Mouse (Mus musculus): Measurements from ENCODE around the gene Ccdc73. TPM values are rescaled to one million over a fixed set of nuclear protein-coding genes. Genes with fewer than 3 reads are reported as not detected.
"Not testable (repeated sequence)": the region's sequence is repeated elsewhere in the genome, so short reads cannot be mapped to it uniquely, and the experiment has no call there.

The Ccdc73 gene
- 4.7 and 7.9 TPM in 2 replicates for polyA plus RNA-seq (2014; fragmentation: Nextera tagmentation; extraction: Ambion mirVana)

GRCm38 (mm10) chr2:104867282-104867855, at the start of gene Ccdc73:
Ccdc73 (plus strand) TSS chr2:104867805.
- H3K27ac ChIP-seq (ENCODE audit: low read depth, low read length) = no peak within 1 kb of the TSS
- WGBS (ENCODE audit: insufficient replicate concordance) = 75% methylated on average over 13 of the region's 13 CpGs
- no peaks in the 10 kb centered on the region for H3K36me3 ChIP-seq (ENCODE audit: control insufficient read depth, insufficient read depth, low read length)
- H3K4me1 ChIP-seq (ENCODE audit: control insufficient read depth, insufficient read depth, low read length) = no peaks in the 10 kb centered on the region
- no peaks in the 10 kb centered on the region for H3K27me3 ChIP-seq (ENCODE audit: control insufficient read depth, insufficient read depth, low read length)
- no peak for ATAC-seq (replicated peaks; ENCODE audit: insufficient number of reproducible peaks, low FRiP score, low TSS enrichment)
- H3K4me3 ChIP-seq (ENCODE audit: low read depth, low read length) = no peak within 1 kb of the TSS
- no peak within 1 kb of the TSS for H3K9ac ChIP-seq (ENCODE audit: low read depth, low read length)
- peaks cover 5% of the 10 kb centered on the region; the same call in 1 of the 2 replicates for H3K9me3 ChIP-seq (replicated peaks; ENCODE audit: control insufficient read depth, low read length)
- no peak within 1 kb of the TSS for H3K4me2 ChIP-seq

- H3K4me2 ChIP-seq; H3K9ac ChIP-seq (ENCODE audit: low read depth, low read length); H3K4me1 ChIP-seq (ENCODE audit: control insufficient read depth, insufficient read depth, low read length); H3K4me3 ChIP-seq (ENCODE audit: low read depth, low read length); H3K9me3 ChIP-seq (replicated peaks; ENCODE audit: control insufficient read depth, low read length); H3K27me3 ChIP-seq (ENCODE audit: control insufficient read depth, insufficient read depth, low read length); H3K36me3 ChIP-seq (ENCODE audit: control insufficient read depth, insufficient read depth, low read length); ATAC-seq (replicated peaks; ENCODE audit: insufficient number of reproducible peaks, low FRiP score, low TSS enrichment); H3K27ac ChIP-seq (ENCODE audit: low read depth, low read length): not testable (repeated sequence)
- WGBS (ENCODE audit: insufficient replicate concordance) = 83% methylated on average over 3 of the region's 3 CpGs
Observed at GRCm38 (mm10) chr2:104818763-104819162, 48.8 kb upstream of the Ccdc73 start.

DNA sequence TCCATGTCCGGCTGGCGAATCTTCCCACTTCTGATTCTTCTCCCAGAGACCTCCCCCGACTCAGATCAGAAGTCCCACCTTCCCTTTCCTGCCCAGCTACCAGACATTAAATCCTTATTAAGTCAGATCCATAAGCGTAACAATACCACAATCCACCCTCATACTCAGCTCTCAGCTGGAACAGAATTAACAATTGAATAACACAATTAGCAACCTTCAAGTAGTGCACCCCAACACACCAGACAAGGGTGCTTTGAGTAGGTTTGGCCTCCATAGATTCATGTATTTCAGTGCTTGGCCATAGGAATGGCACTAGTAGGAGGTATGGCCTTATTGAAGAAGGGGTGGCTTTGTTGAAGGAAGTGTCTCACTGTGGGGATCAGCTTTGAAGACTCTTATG, 41.4 kb upstream of the Ccdc73 start:
- ATAC-seq (replicated peaks; ENCODE audit: insufficient number of reproducible peaks, low FRiP score, low TSS enrichment) = no peak
- Histone ChIP-seq H3K4me3 (ENCODE audit: low read depth, low read length) (no peak overlapping the region), H3K9ac (ENCODE audit: low read depth, low read length) (no peak overlapping the region), H3K27me3 (ENCODE audit: control insufficient read depth, insufficient read depth, low read length) (no peaks in the 10 kb centered on the region), H3K4me1 (ENCODE audit: control insufficient read depth, insufficient read depth, low read length) (no peaks in the 10 kb centered on the region), H3K4me2 (no peak overlapping the region), H3K36me3 (ENCODE audit: control insufficient read depth, insufficient read depth, low read length) (no peaks in the 10 kb centered on the region), H3K9me3 (replicated peaks; ENCODE audit: control insufficient read depth, low read length) (no peaks in the 10 kb centered on the region), H3K27ac (ENCODE audit: low read depth, low read length) (no peak overlapping the region)
- 80% methylated on average over 4 of the region's 4 CpGs for WGBS (ENCODE audit: insufficient replicate concordance)

GRCm38 (mm10) chr2:104832486-104832885, 35.1 kb upstream of the Ccdc73 start:
- Histone ChIP-seq H3K4me3 (ENCODE audit: low read depth, low read length) (no peak overlapping the region), H3K9ac (ENCODE audit: low read depth, low read length) (no peak overlapping the region), H3K4me1 (ENCODE audit: control insufficient read depth, insufficient read depth, low read length) (no peaks in the 10 kb centered on the region), H3K27ac (ENCODE audit: low read depth, low read length) (no peak overlapping the region), H3K36me3 (ENCODE audit: control insufficient read depth, insufficient read depth, low read length) (no peaks in the 10 kb centered on the region), H3K4me2 (no peak overlapping the region), H3K9me3 (replicated peaks; ENCODE audit: control insufficient read depth, low read length) (no peaks in the 10 kb centered on the region), H3K27me3 (ENCODE audit: control insufficient read depth, insufficient read depth, low read length) (no peaks in the 10 kb centered on the region)
- ATAC-seq (replicated peaks; ENCODE audit: insufficient number of reproducible peaks, low FRiP score, low TSS enrichment) = no peak
- 68% methylated on average over 2 of the region's 2 CpGs for WGBS (ENCODE audit: insufficient replicate concordance)

GRCm38 (mm10) chr2:104840974-104841373, 26.6 kb upstream of the Ccdc73 start:
- no peak overlapping the region for H3K9ac ChIP-seq (ENCODE audit: low read depth, low read length)
- ATAC-seq (replicated peaks; ENCODE audit: insufficient number of reproducible peaks, low FRiP score, low TSS enrichment) = no peak
- no peaks in the 10 kb centered on the region for H3K36me3 ChIP-seq (ENCODE audit: control insufficient read depth, insufficient read depth, low read length)
- H3K27me3 ChIP-seq (ENCODE audit: control insufficient read depth, insufficient read depth, low read length) = no peaks in the 10 kb centered on the region
- H3K4me1 ChIP-seq (ENCODE audit: control insufficient read depth, insufficient read depth, low read length) = no peaks in the 10 kb centered on the region
- no peak overlapping the region for H3K4me3 ChIP-seq (ENCODE audit: low read depth, low read length)
- no peak overlapping the region for H3K27ac ChIP-seq (ENCODE audit: low read depth, low read length)
- no peak overlapping the region for H3K4me2 ChIP-seq
- no peaks in the 10 kb centered on the region for H3K9me3 ChIP-seq (replicated peaks; ENCODE audit: control insufficient read depth, low read length)

DNA sequence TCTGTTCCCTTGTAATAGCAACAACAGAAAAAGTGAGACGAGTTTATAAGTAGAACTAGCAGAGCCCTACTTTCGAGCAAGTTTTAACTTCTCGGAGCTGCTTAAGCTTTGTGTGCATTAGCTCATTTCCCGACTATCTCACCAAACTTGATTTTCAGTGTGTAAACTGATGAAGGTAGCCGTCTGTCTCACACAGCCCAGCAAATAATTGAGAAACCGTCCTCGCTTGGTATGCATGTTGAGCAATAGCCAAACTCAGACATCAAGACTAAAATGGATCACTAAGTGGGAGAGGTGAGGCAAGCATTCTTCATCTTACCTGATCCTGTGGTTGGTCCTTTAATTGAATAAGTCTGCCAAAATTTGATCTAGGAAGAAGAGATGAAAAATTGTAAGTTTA, 25.9 kb upstream of the Ccdc73 start:
- Histone ChIP-seq H3K27me3 (ENCODE audit: control insufficient read depth, insufficient read depth, low read length) (no peaks in the 10 kb centered on the region), H3K4me3 (ENCODE audit: low read depth, low read length) (no peak overlapping the region), H3K9ac (ENCODE audit: low read depth, low read length) (no peak overlapping the region), H3K4me2 (no peak overlapping the region), H3K27ac (ENCODE audit: low read depth, low read length) (no peak overlapping the region), H3K9me3 (replicated peaks; ENCODE audit: control insufficient read depth, low read length) (no peaks in the 10 kb centered on the region), H3K36me3 (ENCODE audit: control insufficient read depth, insufficient read depth, low read length) (no peaks in the 10 kb centered on the region), H3K4me1 (ENCODE audit: control insufficient read depth, insufficient read depth, low read length) (no peaks in the 10 kb centered on the region)
- WGBS (ENCODE audit: insufficient replicate concordance) = 81% methylated on average over 7 of the region's 7 CpGs
- ATAC-seq (replicated peaks; ENCODE audit: insufficient number of reproducible peaks, low FRiP score, low TSS enrichment) = no peak

DNA sequence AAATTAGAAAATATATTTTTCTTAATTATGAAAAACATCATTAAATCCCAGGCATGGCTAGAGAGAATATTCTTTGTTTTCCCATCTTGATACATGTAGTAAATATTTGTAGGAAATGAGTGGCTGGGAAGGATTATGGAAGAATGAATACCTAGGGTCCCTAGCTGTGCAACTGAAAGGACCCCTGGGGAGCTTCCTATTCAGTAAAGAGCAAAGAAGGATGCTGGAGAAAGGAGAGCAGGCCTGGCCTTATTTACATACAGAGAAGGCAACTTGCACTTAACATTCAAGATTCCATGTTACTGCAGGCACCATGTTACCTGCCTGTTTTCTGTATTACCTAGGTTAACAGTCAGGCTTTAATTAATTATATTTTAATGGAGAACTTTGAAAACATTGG, 25.0 kb upstream of the Ccdc73 start:
- Histone ChIP-seq H3K9me3 (replicated peaks; ENCODE audit: control insufficient read depth, low read length) (no peaks in the 10 kb centered on the region), H3K27ac (ENCODE audit: low read depth, low read length) (no peak overlapping the region), H3K9ac (ENCODE audit: low read depth, low read length) (no peak overlapping the region), H3K4me3 (ENCODE audit: low read depth, low read length) (no peak overlapping the region), H3K4me2 (no peak overlapping the region), H3K36me3 (ENCODE audit: control insufficient read depth, insufficient read depth, low read length) (no peaks in the 10 kb centered on the region), H3K27me3 (ENCODE audit: control insufficient read depth, insufficient read depth, low read length) (no peaks in the 10 kb centered on the region), H3K4me1 (ENCODE audit: control insufficient read depth, insufficient read depth, low read length) (no peaks in the 10 kb centered on the region)
- no peak for ATAC-seq (replicated peaks; ENCODE audit: insufficient number of reproducible peaks, low FRiP score, low TSS enrichment)

- no peak overlapping the region for H3K9ac ChIP-seq (ENCODE audit: low read depth, low read length)
- H3K9me3 ChIP-seq (replicated peaks; ENCODE audit: control insufficient read depth, low read length) = no peaks in the 10 kb centered on the region
- H3K27ac ChIP-seq (ENCODE audit: low read depth, low read length) = no peak overlapping the region
- peaks cover 2% of the 10 kb centered on the region; the same call in 1 of the 2 replicates for H3K4me1 ChIP-seq (ENCODE audit: control insufficient read depth, insufficient read depth, low read length)
- no peaks in the 10 kb centered on the region for H3K36me3 ChIP-seq (ENCODE audit: control insufficient read depth, insufficient read depth, low read length)
- 33% methylated on average over 4 of the region's 4 CpGs for WGBS (ENCODE audit: insufficient replicate concordance)
- H3K4me3 ChIP-seq (ENCODE audit: low read depth, low read length) = no peak overlapping the region
- H3K27me3 ChIP-seq (ENCODE audit: control insufficient read depth, insufficient read depth, low read length) = peaks cover 6% of the 10 kb centered on the region; the same call in 1 of the 2 replicates
- no peak overlapping the region for H3K4me2 ChIP-seq
- no peak for ATAC-seq (replicated peaks; ENCODE audit: insufficient number of reproducible peaks, low FRiP score, low TSS enrichment)
Observed at GRCm38 (mm10) chr2:104846638-104847414, 20.8 kb upstream of the Ccdc73 start.

- Histone ChIP-seq H3K9ac (ENCODE audit: low read depth, low read length) (no peak overlapping the region), H3K27ac (ENCODE audit: low read depth, low read length) (no peak overlapping the region), H3K36me3 (ENCODE audit: control insufficient read depth, insufficient read depth, low read length) (no peaks in the 10 kb centered on the region), H3K4me1 (ENCODE audit: control insufficient read depth, insufficient read depth, low read length) (peaks cover 2% of the 10 kb centered on the region; the same call in 1 of the 2 replicates), H3K4me3 (ENCODE audit: low read depth, low read length) (no peak overlapping the region), H3K9me3 (replicated peaks; ENCODE audit: control insufficient read depth, low read length) (no peaks in the 10 kb centered on the region), H3K4me2 (no peak overlapping the region), H3K27me3 (ENCODE audit: control insufficient read depth, insufficient read depth, low read length) (peaks cover 6% of the 10 kb centered on the region; the same call in 1 of the 2 replicates)
- ATAC-seq (replicated peaks; ENCODE audit: insufficient number of reproducible peaks, low FRiP score, low TSS enrichment) = no peak
- WGBS (ENCODE audit: insufficient replicate concordance) = 46% methylated on average over 2 of the region's 2 CpGs
Observed at GRCm38 (mm10) chr2:104847645-104848044, 20.0 kb upstream of the Ccdc73 start.

Measured in heart, embryonic 11.5 days (tissue).